Mouse (Mus musculus): ENCODE measurements at regions not wholly inside any gene's neighbourhood (a gene's known extent, or its start where the extent isn't known, plus 50 kb on each side); places are given as distances from the start of the nearest gene placed in this dataset.

- no peak for DNase-seq
These were observed 317.5 kb upstream of the Isx start for GRCm38 (mm10) chr8:74555434-74555833.

- DNase-seq, result peak; percentile 45
These were observed 315.2 kb upstream of the Isx start for GRCm38 (mm10) chr8:74557539-74558464.

GRCm38 (mm10) chr8:74561040-74561439, 311.9 kb upstream of the Isx start:
- DNase-seq, result no peak

Data from kidney, postnatal 14 days (tissue).